Mouse (Mus musculus) CH12.LX (cell line): ENCODE results near the gene Fbxo7. TPM values are rescaled to one million over a fixed set of nuclear protein-coding genes. Genes with fewer than 3 reads are reported as not detected.

Experiments used
- DNase-seq: peaks from one replicate; pipeline ENCODE4 v3.0.0-alpha.2; 2013; ENCODE audit errors: extremely low read depth
- H3K27ac ChIP-seq: 2 replicates; pipeline ENCODE4 v1.5.1; 2012; ENCODE audit warnings: low read depth, mild to moderate bottlenecking, control low read depth, moderate library complexity; ENCODE audit not compliant: insufficient read depth
- H3K27me3 ChIP-seq: replicated peaks from 2 replicates; pipeline ENCODE3; 2012; ENCODE audit warnings: inconsistent platforms
- H3K36me3 ChIP-seq, 2 experiments: replicated peaks in 1 of 2; 2 replicates each; pipeline versions ENCODE3 to v1.6.1; 2012; ENCODE audit warnings: inconsistent platforms in 1 of 2, low read length in 1 of 2, mild to moderate bottlenecking in 1 of 2, mixed read lengths in 1 of 2, moderate library complexity in 1 of 2; ENCODE audit not compliant: control insufficient read depth in 1 of 2, insufficient read depth in 1 of 2
- H3K4me1 ChIP-seq, 2 experiments: 2 replicates each; pipeline ENCODE4 v1.6.1; 2012; ENCODE audit warnings: inconsistent platforms in 1 of 2, moderate library complexity in 1 of 2; ENCODE audit not compliant: insufficient read depth in 2 of 2, control insufficient read depth in 1 of 2
- H3K4me2 ChIP-seq: 2 replicates; pipeline ENCODE4 v1.6.1; 2012; ENCODE audit warnings: low read depth, mild to moderate bottlenecking, control low read depth; ENCODE audit not compliant: poor library complexity, insufficient read depth, severe bottlenecking
- H3K4me3 ChIP-seq, 3 experiments: fragments of 150-350 bp in 1 of 3; sonication (generic) in 1 of 3; replicated peaks in 1 of 3; 2 replicates each; pipeline versions ENCODE3 to v1.5.1; 2011 to 2012; ENCODE audit warnings: low read depth in 2 of 3, low read length in 2 of 3, mild to moderate bottlenecking in 2 of 3, moderate library complexity in 2 of 3, control low read depth in 1 of 3, improper control_type of control experiment in 1 of 3, inconsistent platforms in 1 of 3, mixed read lengths in 1 of 3; ENCODE audit not compliant: poor library complexity in 1 of 3
- H3K79me2 ChIP-seq: replicated peaks from 2 replicates; pipeline ENCODE4 v1.6.1; 2012; ENCODE audit warnings: mild to moderate bottlenecking, moderate library complexity; ENCODE audit not compliant: control insufficient read depth, poor library complexity, insufficient read depth, severe bottlenecking; ENCODE audit errors: extremely low read depth
- H3K9ac ChIP-seq: 2 replicates; pipeline ENCODE4 v1.6.1; 2012; ENCODE audit warnings: low read depth, mild to moderate bottlenecking, control low read depth, moderate library complexity; ENCODE audit not compliant: insufficient read depth
- H3K9me3 ChIP-seq: replicated peaks from 2 replicates; pipeline ENCODE3; 2012; ENCODE audit warnings: low read length, inconsistent platforms, mixed read lengths
- BHLHE40 ChIP-seq: IDR thresholded peaks from 2 replicates; pipeline ENCODE4 v1.6.1; 2011; ENCODE audit warnings: mild to moderate bottlenecking, low read depth, low read length, improper control_type of control experiment
- CHD2 ChIP-seq: IDR thresholded peaks from 2 replicates; pipeline ENCODE4 v1.6.1; 2011; ENCODE audit warnings: low read length, improper control_type of control experiment
- CTCF ChIP-seq, 2 experiments: IDR thresholded peaks in 1 of 2; conservative IDR thresholded peaks in 1 of 2; 2 replicates each; pipeline ENCODE4 v1.5.1; 2011 to 2012; ENCODE audit warnings: low read depth in 2 of 2, low read length in 2 of 2, improper control_type of control experiment in 1 of 2, inconsistent platforms in 1 of 2, mild to moderate bottlenecking in 1 of 2, moderate library complexity in 1 of 2
- E2F4 ChIP-seq: IDR thresholded peaks from 2 replicates; pipeline ENCODE4 v1.6.1; 2011; ENCODE audit warnings: low read depth, low read length, improper control_type of control experiment; ENCODE audit not compliant: insufficient replicate concordance
- ELF1 ChIP-seq: IDR thresholded peaks from 2 replicates; pipeline ENCODE4 v1.6.1; 2014; ENCODE audit warnings: low read depth, mild to moderate bottlenecking, inconsistent platforms, low read length, improper control_type of control experiment
- EP300 ChIP-seq: IDR thresholded peaks from 2 replicates; pipeline ENCODE4 v1.6.1; 2011; ENCODE audit warnings: low read length, improper control_type of control experiment
- ETS1 ChIP-seq: conservative IDR thresholded peaks from 2 replicates; pipeline ENCODE4 v1.6.1; 2012; ENCODE audit warnings: low read depth, mild to moderate bottlenecking, inconsistent platforms, low read length, improper control_type of control experiment, moderate library complexity
- GABPA ChIP-seq: IDR thresholded peaks from 2 replicates; pipeline ENCODE4 v1.6.1; 2012; ENCODE audit warnings: low read depth, low read length, improper control_type of control experiment, inconsistent platforms; ENCODE audit not compliant: insufficient replicate concordance
- JUND ChIP-seq: conservative IDR thresholded peaks from 2 replicates; pipeline ENCODE4 v1.6.1; 2011; ENCODE audit warnings: low read depth, low read length, improper control_type of control experiment
- MAX ChIP-seq: IDR thresholded peaks from 2 replicates; pipeline ENCODE4 v1.6.1; 2011; ENCODE audit warnings: low read length, improper control_type of control experiment
- MYC ChIP-seq: IDR thresholded peaks from 2 replicates; pipeline ENCODE4 v1.6.1; 2011; ENCODE audit warnings: low read depth, mild to moderate bottlenecking, improper control_type of control experiment, low read length
- NELFE ChIP-seq: IDR thresholded peaks from 2 replicates; pipeline ENCODE4 v1.6.1; 2011; ENCODE audit warnings: low read depth, low read length, improper control_type of control experiment
- PAX5 ChIP-seq: IDR thresholded peaks from 2 replicates; pipeline ENCODE4 v1.6.1; 2012; ENCODE audit warnings: low read length, inconsistent platforms, mixed read lengths
- POLR2A ChIP-seq: IDR thresholded peaks from 2 replicates; pipeline ENCODE4 v1.6.1; 2011; ENCODE audit warnings: low read depth, mild to moderate bottlenecking, improper control_type of control experiment, low read length
- POLR2AphosphoS2 ChIP-seq: IDR thresholded peaks from 2 replicates; pipeline ENCODE4 v1.6.1; 2011; ENCODE audit warnings: low read depth, low read length, improper control_type of control experiment
- RAD21 ChIP-seq: IDR thresholded peaks from 2 replicates; pipeline ENCODE4 v1.6.1; 2011; ENCODE audit warnings: low read depth, mild to moderate bottlenecking, low read length, improper control_type of control experiment, moderate library complexity
- RCOR1 ChIP-seq: conservative IDR thresholded peaks from 2 replicates; pipeline ENCODE4 v1.6.1; 2012; ENCODE audit warnings: low read depth, mild to moderate bottlenecking, inconsistent platforms, low read length, improper control_type of control experiment
- SIN3A ChIP-seq: IDR thresholded peaks from 2 replicates; pipeline ENCODE4 v1.6.1; 2012; ENCODE audit warnings: low read length, improper control_type of control experiment, inconsistent platforms
- SMC3 ChIP-seq: IDR thresholded peaks from 2 replicates; pipeline ENCODE4 v1.6.1; 2011; ENCODE audit warnings: low read depth, low read length, improper control_type of control experiment
- TCF12 ChIP-seq: IDR thresholded peaks from 2 replicates; pipeline ENCODE4 v1.6.1; 2014; ENCODE audit warnings: low read depth, mild to moderate bottlenecking, inconsistent platforms, low read length, improper control_type of control experiment
- UBTF ChIP-seq: IDR thresholded peaks from 2 replicates; pipeline ENCODE4 v1.6.1; 2012; ENCODE audit warnings: low read depth, mild to moderate bottlenecking, inconsistent platforms, low read length, improper control_type of control experiment, moderate library complexity
- USF1 ChIP-seq: IDR thresholded peaks from 2 replicates; pipeline ENCODE4 v1.6.1; 2014; ENCODE audit warnings: low read depth, mild to moderate bottlenecking, inconsistent platforms, low read length, improper control_type of control experiment
- ZNF384 ChIP-seq: IDR thresholded peaks from 2 replicates; pipeline ENCODE4 v1.6.1; 2012; ENCODE audit warnings: low read depth, low read length, improper control_type of control experiment, inconsistent platforms
- dilution Hi-C: fragments of 300-500 bp; cut with MboI; formaldehyde crosslinking; loops from 2 replicates; pipeline ENCODE4 v1.14.3; 2020; ENCODE audit warnings: low sequenced_read_pairs; ENCODE audit not compliant: extremely low pct_unique_long_range_greater_than_20kb, extremely low pct_ligation_motif_present
- in situ Hi-C: fragments of 300-500 bp; cut with MboI; formaldehyde crosslinking; loops from 3 replicates; pipeline ENCODE4 v1.14.3; 2019; ENCODE audit warnings: low sequenced_read_pairs, low pct_ligation_motif_present, low pct_unique_long_range_greater_than_20kb, mixed read lengths
- polyA plus RNA-seq: library from polyadenylated mRNA; unstranded; fragments of >175 nt; gene quantifications from 2 replicates; pipeline ENCODE4 v1.2.1, GENCODE M21; 2012; ENCODE audit warnings: low read depth; ENCODE audit not compliant: insufficient read length
- total RNA-seq, 2 experiments: library from RNA; depleted of rRNA; stranded (reverse); fragments of 300-350 nt in 1 of 2; fragments of >200 nt in 1 of 2; gene quantifications; 2 replicates each; pipeline ENCODE4 v1.2.3; 2012 to 2014

Fbxo7 gene
- total and polyA plus RNA-seq, 3 experiments: 13.1 to 18.7 (median 18.3) TPM

DNA sequence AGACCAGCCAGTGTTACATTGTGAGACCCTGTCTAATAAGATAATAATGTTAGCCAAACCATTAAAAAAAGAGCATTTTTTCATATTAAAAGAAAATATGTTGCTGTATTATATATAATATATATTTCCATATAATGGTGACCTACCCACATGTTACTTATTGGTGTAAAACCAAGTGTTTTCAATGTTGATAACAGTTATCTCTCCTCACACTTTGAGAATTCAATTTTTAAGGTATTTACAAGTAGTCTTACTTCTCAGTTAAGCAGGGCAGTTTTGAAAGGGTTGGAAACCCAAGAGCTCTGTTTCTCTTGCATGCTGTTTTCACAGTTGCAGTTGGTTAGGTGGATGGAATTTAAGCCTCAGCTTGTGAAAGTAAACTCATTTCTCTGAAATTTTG lies 1.4 kb downstream of the Fbxo7 start:
- Histone ChIP-seq H3K4me3 (peak overlapping the region in 1 of 3 experiments; percentile 93), H3K9ac (no peak overlapping the region), H3K27ac (no peak overlapping the region), H3K4me1 (peaks cover 0 to 26% of the 10 kb centered on the region in 2 experiments; a peak in 2 of 4 replicates), H3K4me2 (peak overlapping the region; percentile 58; the same call in 1 of the 2 replicates), H3K9me3 (no peaks in the 10 kb centered on the region), H3K27me3 (no peaks in the 10 kb centered on the region), H3K36me3 (peaks cover 0 to 27% of the 10 kb centered on the region in 2 experiments), H3K79me2 (peaks cover 1% of the 10 kb centered on the region; the same call in 1 of the 2 replicates)
- in situ Hi-C loops: no loop called here
- dilution Hi-C loops: no loop called here
- TF ChIP-seq E2F4 (no peak), NELFE (no peak), EP300 (no peak), ELF1 (no peak), RCOR1 (no peak), ZNF384 (no peak), UBTF (no peak), CHD2 (no peak), PAX5 (no peak), GABPA (no peak), POLR2A (no peak), MAX (no peak), TCF12 (no peak), SIN3A (no peak), ETS1 (no peak), RAD21 (no peak), JUND (no peak), USF1 (no peak), BHLHE40 (no peak), MYC (no peak)
- DNase-seq: no peak

DNA sequence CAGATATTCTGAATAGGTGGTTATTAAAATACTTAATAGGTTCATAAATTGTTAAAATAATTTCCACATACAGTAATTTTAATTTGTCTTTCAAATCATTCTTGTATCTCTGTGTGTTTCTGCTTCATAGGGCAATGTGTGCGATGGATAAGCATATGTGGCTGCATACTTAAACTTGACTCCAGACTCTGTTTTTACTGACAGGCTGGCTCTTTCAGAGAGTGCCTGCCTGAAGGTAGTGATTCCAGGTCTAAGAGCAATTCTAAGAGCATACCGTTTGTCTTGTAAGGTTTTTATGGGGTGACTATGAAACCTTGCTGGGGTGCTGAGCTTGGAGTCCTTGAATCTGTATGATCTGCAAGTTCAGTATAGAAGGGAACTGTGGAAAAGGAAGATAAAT lies 4.1 kb downstream of the Fbxo7 start:
- H3K27me3 ChIP-seq: no peaks in the 10 kb centered on the region
- H3K36me3 ChIP-seq: peaks cover 9 to 52% of the 10 kb centered on the region in 2 experiments
- dilution Hi-C loops: no loop called here
- H3K4me2 ChIP-seq: no peak overlapping the region
- H3K79me2 ChIP-seq: peaks cover 4% of the 10 kb centered on the region; the same call in 1 of the 2 replicates
- no peak for DNase-seq
- no peak overlapping the region for H3K27ac ChIP-seq
- no peaks in the 10 kb centered on the region for H3K9me3 ChIP-seq
- H3K4me1 ChIP-seq: peaks cover 0 to 25% of the 10 kb centered on the region in 2 experiments; a peak in 2 of 4 replicates
- TF ChIP-seq CTCF (conservative IDR thresholded peaks at IDR 0.05 in 1 of 2, IDR thresholded peaks at IDR 0.05 in 1 of 2; ENCODE audit: low read depth in 2 of 2, low read length in 2 of 2) (no peak), POLR2AphosphoS2 (no peak), SMC3 (no peak), E2F4 (no peak), JUND (no peak)
- in situ Hi-C loops: no loop called here
- no peak overlapping the region for H3K4me3 ChIP-seq
- H3K9ac ChIP-seq: no peak overlapping the region
